Mouse (Mus musculus): Measurements from ENCODE around the gene Rplp2. TPM values are rescaled to one million over a fixed set of nuclear protein-coding genes. Genes with fewer than 3 reads are reported as not detected.

The Rplp2 gene
- polyA plus RNA-seq, 1 experiment from 2014 or later: 820 TPM

DNA sequence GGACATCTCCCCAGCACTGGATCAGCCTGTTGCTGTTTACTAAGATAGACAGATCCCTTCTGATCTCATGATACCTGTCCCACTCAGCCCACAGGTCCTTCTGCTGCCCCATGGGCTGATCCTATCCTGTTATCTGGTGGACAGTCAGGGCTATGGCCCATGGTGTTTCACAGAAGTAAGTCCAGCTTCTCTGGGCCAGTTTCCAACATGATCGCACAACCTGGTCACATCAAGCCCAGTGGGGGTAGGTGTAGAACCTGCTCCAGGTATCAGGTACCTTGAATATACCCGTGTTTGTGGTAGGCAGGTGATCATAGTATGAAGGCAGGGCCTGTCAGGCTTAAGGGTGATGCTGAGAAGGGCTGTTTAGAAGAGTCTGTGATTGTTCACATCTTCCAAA, 48.2 kb downstream of the Rplp2 start:
- H3K4me2 ChIP-seq (replicated peaks): no peak overlapping the region
- 0 out of 2 replicates have a peak, but pooled peaks cover 3% of the 10 kb centered on the region for H3K36me3 ChIP-seq
- 81% methylated on average over 2 of the region's 2 CpGs for WGBS
- H3K27ac ChIP-seq (replicated peaks): no peak overlapping the region
- no peak overlapping the region for H3K9ac ChIP-seq (replicated peaks)
- H3K4me1 ChIP-seq: no peaks in the 10 kb centered on the region
- no peaks in the 10 kb centered on the region for H3K27me3 ChIP-seq
- no peak for ATAC-seq (replicated peaks)
- H3K9me3 ChIP-seq: no peaks in the 10 kb centered on the region
- no peak overlapping the region for H3K4me3 ChIP-seq

DNA sequence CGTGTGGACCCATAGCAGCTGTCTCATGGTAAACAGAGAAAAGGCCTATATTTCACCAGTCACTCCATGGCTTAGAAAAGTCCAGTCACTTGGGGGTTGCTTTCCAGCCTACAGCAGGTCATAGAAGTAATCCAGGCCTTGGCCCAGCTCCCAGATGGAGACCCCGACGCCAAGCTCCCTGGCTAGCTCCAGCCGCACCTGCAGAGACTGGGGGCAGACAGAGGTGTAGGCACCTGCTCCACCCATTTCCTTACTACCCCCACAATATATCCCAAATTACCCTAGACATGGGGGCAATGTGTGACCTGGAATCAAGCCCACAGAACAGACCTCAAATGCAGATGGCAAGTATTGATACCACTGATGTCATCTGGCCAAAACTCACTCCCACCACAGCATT, 48.8 kb downstream of the Rplp2 start:
- Histone ChIP-seq H3K27ac (replicated peaks) (no peak overlapping the region), H3K4me3 (no peak overlapping the region), H3K4me2 (replicated peaks) (no peak overlapping the region), H3K9me3 (no peaks in the 10 kb centered on the region), H3K36me3 (0 out of 2 replicates have a peak, but pooled peaks cover 3% of the 10 kb centered on the region), H3K4me1 (no peaks in the 10 kb centered on the region), H3K9ac (replicated peaks) (no peak overlapping the region), H3K27me3 (no peaks in the 10 kb centered on the region)
- no peak for ATAC-seq (replicated peaks)
- WGBS: 92% methylated on average over 4 of the region's 4 CpGs

DNA sequence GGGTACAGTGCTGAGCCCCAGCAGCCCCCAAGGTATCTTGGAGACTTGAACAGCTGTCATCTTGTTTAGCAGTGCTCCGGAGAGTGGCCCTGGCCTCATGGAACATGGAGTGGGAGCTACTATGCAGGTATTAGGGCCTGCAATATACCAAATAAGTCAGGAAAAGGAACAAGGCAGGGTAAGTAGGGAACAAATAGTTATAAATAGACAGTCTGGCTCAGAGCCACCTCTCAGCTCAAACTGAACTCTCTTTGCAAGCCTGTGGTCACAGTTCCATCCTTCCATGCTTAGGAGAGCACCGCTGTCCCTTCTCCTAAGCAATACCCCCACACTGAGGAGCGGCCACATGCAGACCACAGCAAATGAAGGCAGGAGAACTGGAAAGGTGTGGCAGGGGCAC, 50.4 kb downstream of the Rplp2 start:
- H3K27ac ChIP-seq (replicated peaks): no peak overlapping the region
- H3K4me3 ChIP-seq: no peak overlapping the region
- no peaks in the 10 kb centered on the region for H3K9me3 ChIP-seq
- ATAC-seq (replicated peaks): no peak
- H3K4me2 ChIP-seq (replicated peaks): no peak overlapping the region
- H3K27me3 ChIP-seq: no peaks in the 10 kb centered on the region
- H3K36me3 ChIP-seq: 0 out of 2 replicates have a peak, but pooled peaks cover 3% of the 10 kb centered on the region
- no peak overlapping the region for H3K9ac ChIP-seq (replicated peaks)
- WGBS: 88% methylated on average over 3 of the region's 3 CpGs
- no peaks in the 10 kb centered on the region for H3K4me1 ChIP-seq

Other genes with a start within 250 kb of the Rplp2 start
- 0.75 and 1.4 TPM in 2 replicates for gene Lmntd2, start 233.3 kb upstream of the Rplp2 start, polyA plus RNA-seq (2015; fragmentation: Nextera tagmentation; extraction: Ambion mirVana)
- 24.6 and 26.9 TPM in 2 replicates for gene Rassf7, start 231.5 kb upstream of the Rplp2 start, polyA plus RNA-seq (2015; fragmentation: Nextera tagmentation; extraction: Ambion mirVana)
- 80.2 and 81.8 TPM in 2 replicates for gene Phrf1, start 218.6 kb upstream of the Rplp2 start, polyA plus RNA-seq (2015; fragmentation: Nextera tagmentation; extraction: Ambion mirVana)
- 1.1 and 2.3 TPM in 2 replicates for gene Irf7, start 180.9 kb upstream of the Rplp2 start, polyA plus RNA-seq (2015; fragmentation: Nextera tagmentation; extraction: Ambion mirVana)
- not detected in 2 replicates for gene Cdhr5, start 170.6 kb upstream of the Rplp2 start, polyA plus RNA-seq (2015; fragmentation: Nextera tagmentation; extraction: Ambion mirVana)
- 1.4 TPM in 2 replicates for gene Sct, start 168.2 kb upstream of the Rplp2 start, polyA plus RNA-seq (2015; fragmentation: Nextera tagmentation; extraction: Ambion mirVana)
- gene Drd4, start 155.4 kb upstream of the Rplp2 start, polyA plus RNA-seq (2015; fragmentation: Nextera tagmentation; extraction: Ambion mirVana): 0.64 and 0.78 TPM in 2 replicates
- 140 and 142 TPM in 2 replicates for gene Deaf1, start 119.7 kb upstream of the Rplp2 start, polyA plus RNA-seq (2015; fragmentation: Nextera tagmentation; extraction: Ambion mirVana)
- 64.1 and 64.3 TPM in 2 replicates for gene Tmem80, start 119.6 kb upstream of the Rplp2 start, polyA plus RNA-seq (2015; fragmentation: Nextera tagmentation; extraction: Ambion mirVana)
- gene Eps8l2, start 108.5 kb upstream of the Rplp2 start, polyA plus RNA-seq (2015; fragmentation: Nextera tagmentation; extraction: Ambion mirVana): 0.37 and 0.57 TPM in 2 replicates
- 375 and 378 TPM in 2 replicates for gene Taldo1, start 55.2 kb upstream of the Rplp2 start, polyA plus RNA-seq (2015; fragmentation: Nextera tagmentation; extraction: Ambion mirVana)
- 62.2 and 64.2 TPM in 2 replicates for gene Gatd1, start 33.2 kb upstream of the Rplp2 start, polyA plus RNA-seq (2015; fragmentation: Nextera tagmentation; extraction: Ambion mirVana)
- 47.0 and 50.4 TPM in 2 replicates for gene Cend1, start 17.9 kb upstream of the Rplp2 start, polyA plus RNA-seq (2015; fragmentation: Nextera tagmentation; extraction: Ambion mirVana)
- gene Slc25a22, start 9.5 kb upstream of the Rplp2 start, polyA plus RNA-seq (2015; fragmentation: Nextera tagmentation; extraction: Ambion mirVana): 83.1 and 86.3 TPM in 2 replicates
- gene Pidd1, start 3.3 kb upstream of the Rplp2 start, polyA plus RNA-seq (2015; fragmentation: Nextera tagmentation; extraction: Ambion mirVana): 7.8 and 9.5 TPM in 2 replicates
- 21.5 and 22.0 TPM in 2 replicates for gene Pnpla2, start 7.8 kb downstream of the Rplp2 start, polyA plus RNA-seq (2015; fragmentation: Nextera tagmentation; extraction: Ambion mirVana)
- 5.0 and 8.5 TPM in 2 replicates for gene Cracr2b, start 13.7 kb downstream of the Rplp2 start, polyA plus RNA-seq (2015; fragmentation: Nextera tagmentation; extraction: Ambion mirVana)
- 15.9 and 18.6 TPM in 2 replicates for gene Cd151, start 20.0 kb downstream of the Rplp2 start, polyA plus RNA-seq (2015; fragmentation: Nextera tagmentation; extraction: Ambion mirVana)
- gene Polr2l, start 27.8 kb downstream of the Rplp2 start, polyA plus RNA-seq (2015; fragmentation: Nextera tagmentation; extraction: Ambion mirVana): 68.3 and 73.2 TPM in 2 replicates
- 25.6 and 27.3 TPM in 2 replicates for gene Tspan4, start 27.9 kb downstream of the Rplp2 start, polyA plus RNA-seq (2015; fragmentation: Nextera tagmentation; extraction: Ambion mirVana)
- 32.2 and 33.7 TPM in 2 replicates for gene Chid1, start 92.5 kb downstream of the Rplp2 start, polyA plus RNA-seq (2015; fragmentation: Nextera tagmentation; extraction: Ambion mirVana)
- 106 and 110 TPM in 2 replicates for gene Ap2a2, start 114.8 kb downstream of the Rplp2 start, polyA plus RNA-seq (2015; fragmentation: Nextera tagmentation; extraction: Ambion mirVana)
- gene Muc6, start 207.9 kb downstream of the Rplp2 start, polyA plus RNA-seq (2015; fragmentation: Nextera tagmentation; extraction: Ambion mirVana): 0.25 and 0.28 TPM in 2 replicates
- gene Muc2, start 243.0 kb downstream of the Rplp2 start, polyA plus RNA-seq (2015; fragmentation: Nextera tagmentation; extraction: Ambion mirVana): 0.06 and 0.15 TPM in 2 replicates